ENCODE assay signal across 12 mouse cellular contexts in the genomic region with DNA sequence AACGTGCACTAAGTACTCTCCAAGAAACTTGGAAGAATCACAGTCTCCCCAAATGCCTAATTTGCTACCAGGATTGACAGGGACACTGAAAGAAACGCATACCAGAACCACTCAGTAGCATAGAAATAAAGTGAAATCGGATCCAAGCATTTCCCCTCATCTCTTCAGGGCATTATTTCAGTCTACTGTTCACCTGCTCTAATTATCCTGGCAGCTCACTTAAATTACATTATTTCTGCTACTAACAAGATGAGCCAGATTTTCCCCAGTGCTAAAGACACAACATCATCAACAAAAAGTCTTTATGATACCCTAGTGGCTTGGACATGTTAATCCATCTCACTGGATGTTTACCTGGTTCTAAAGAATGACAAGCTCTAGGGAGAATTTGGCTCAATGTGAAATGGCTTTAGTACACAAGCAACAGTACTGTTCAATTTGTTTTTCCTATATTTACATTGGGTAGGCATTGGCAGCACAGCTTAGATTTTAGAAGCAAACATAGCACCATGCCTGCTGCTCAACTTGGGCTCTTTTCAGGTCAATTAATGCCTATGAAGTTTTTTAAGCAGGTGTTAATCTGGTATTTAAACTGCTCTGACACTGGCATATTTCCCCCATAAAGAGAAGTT.
"Had no signal": no experiment of that assay in that cellular context is flagged by ENCODE, and none has a peak within 500 bp of the region (broad histone marks: within the 10 kb centered on the region; RNA-seq: fewer than 3 reads in every experiment).

No protein-coding gene starts in this region.

- DNase-seq: kidney, adult 9 months; kidney, postnatal 36 days; left cerebral cortex, postnatal 4 days; lung, adult 18-20 months; right cerebral cortex, postnatal 14 days; thymus, adult 2 months; thymus, postnatal 4 days had no signal

- H3K4me3 ChIP-seq: limb, embryonic 13.5 days; midbrain, embryonic 12.5 days; stomach, embryonic 15.5 days had no signal

- H3K9me3 ChIP-seq: limb, embryonic 13.5 days; midbrain, embryonic 12.5 days; stomach, embryonic 15.5 days had no signal

- H3K27me3 ChIP-seq: limb, embryonic 13.5 days; midbrain, embryonic 12.5 days; stomach, embryonic 15.5 days had no signal

- H3K27ac ChIP-seq: kidney, postnatal 0 days; limb, embryonic 13.5 days; liver, embryonic 14.5 days; midbrain, embryonic 12.5 days; stomach, embryonic 15.5 days had no signal

- H3K9ac ChIP-seq: limb, embryonic 13.5 days; liver, embryonic 14.5 days; midbrain, embryonic 12.5 days; stomach, embryonic 15.5 days had no signal

- H3K36me3 ChIP-seq: limb, embryonic 13.5 days; midbrain, embryonic 12.5 days; stomach, embryonic 15.5 days had no signal

- H3K4me2 ChIP-seq: limb, embryonic 13.5 days; midbrain, embryonic 12.5 days; stomach, embryonic 15.5 days had no signal

- H3K4me1 ChIP-seq: limb, embryonic 13.5 days; midbrain, embryonic 12.5 days; stomach, embryonic 15.5 days had no signal
